Mouse (Mus musculus) layer of hippocampus, postnatal 36 days (tissue): ENCODE measurements around the gene Psmb3. TPM values are rescaled to one million over a fixed set of nuclear protein-coding genes. Genes with fewer than 3 reads are reported as not detected.

Experiments used
- microRNA-seq, 2 experiments: library from miRNA; unstranded; fragments of <30 nt; microRNA quantifications; one replicate each; pipeline ENCODE4 v1.2.0; 2021
- total RNA-seq, 2 experiments: library from RNA; stranded (reverse); gene quantifications; 2 replicates each; pipeline ENCODE4 v1.2.3; 2021

Gene Psmb3
- total RNA-seq, 2 experiments from 2014 or later, result 125 to 129 TPM

Small RNA genes lying within 50 kb of the gene (microRNA-seq; reads per million reads assigned to microRNA genes)
- gene Gm24158, result 0 to 0.21 reads per million in 2 experiments
- 0 to 0.42 reads per million in 2 experiments for gene Mir6927
- gene Mir8102, result 0 to 0.21 reads per million in 2 experiments

Other genes with a start within 250 kb of the Psmb3 start
- gene 4933428G20Rik, start 203.1 kb upstream of the Psmb3 start, total RNA-seq, result not detected
- gene Srcin1, start 127.2 kb upstream of the Psmb3 start, total RNA-seq, result 100 to 1,000 TPM; 230 to 247 TPM
- gene Epop, start 73.7 kb upstream of the Psmb3 start, total RNA-seq, result 10 to 100 TPM; 33.6 to 34.2 TPM
- 100 to 1,000 TPM; 105 to 110 TPM for gene Mllt6, start 40.0 kb upstream of the Psmb3 start, total RNA-seq
- gene Cisd3, start 17.6 kb upstream of the Psmb3 start, total RNA-seq, result 10 to 100 TPM; 52.8 to 58.2 TPM
- gene Pcgf2, start 2.9 kb upstream of the Psmb3 start, total RNA-seq, result 10 to 100 TPM; 23.5 to 30.6 TPM
- gene Pip4k2b, start 41.3 kb downstream of the Psmb3 start, total RNA-seq, result 100 to 1,000 TPM; 109 to 112 TPM
- gene Cwc25, start 63.2 kb downstream of the Psmb3 start, total RNA-seq, result 10 to 100 TPM; 19.5 to 19.8 TPM
- 1 to 10 TPM in 1 of 2 experiments, under 1 TPM in 1; 0.60 to 1.3 TPM for gene 1700001P01Rik, start 72.5 kb downstream of the Psmb3 start, total RNA-seq
- 100 to 1,000 TPM; 355 TPM for gene Rpl23, start 79.0 kb downstream of the Psmb3 start, total RNA-seq
- 10 to 100 TPM; 98.0 to 98.2 TPM for gene Lasp1, start 95.6 kb downstream of the Psmb3 start, total RNA-seq
- gene B230217C12Rik, start 137.4 kb downstream of the Psmb3 start, total RNA-seq, result 10 to 100 TPM; 67.5 to 68.4 TPM
- 1 to 10 TPM; 1.5 to 2.1 TPM for gene Fbxo47, start 180.8 kb downstream of the Psmb3 start, total RNA-seq